Mouse (Mus musculus) heart, postnatal 25 days (tissue): Measurements from ENCODE around the gene Fbxw9. TPM values are rescaled to one million over a fixed set of nuclear protein-coding genes. Genes with fewer than 3 reads are reported as not detected.
A peak's percentile ranks its signal among the peaks of the same experiment; 100 is the strongest.

Source experiments
- DNase-seq: peaks from one replicate; pipeline ENCODE4 v3.0.0; 2022; ENCODE audit warnings: low spot score
- intact Hi-C: fragments of 180-260 bp; cut with DNase I; formaldehyde crosslinking; loops from one replicate; pipeline ENCODE4 v1.15.1; 2025
- total RNA-seq, 2 experiments: library from RNA; stranded (reverse); gene quantifications; 2 replicates each; pipeline ENCODE4 v1.2.3; 2021

Gene Fbxw9
- total RNA-seq = 1 to 10 TPM; 3.5 to 4.6 TPM

GRCm38 (mm10) chr8:85059879-85060616 is at the start of gene Fbxw9:
Gene Fbxw9 (plus strand): TSS chr8:85060055.
- intact Hi-C loops = no loop called here
- peak; percentile 75 for DNase-seq

GRCm38 (mm10) chr8:85011242-85011641 is 48.6 kb upstream of the Fbxw9 start:
- DNase-seq = no peak
- intact Hi-C loops = no loop called here

- DNase-seq = no peak
- intact Hi-C loops = no loop called here
These were observed 46.5 kb upstream of the Fbxw9 start for GRCm38 (mm10) chr8:85013230-85013840.

GRCm38 (mm10) chr8:85014431-85014830 is 45.4 kb upstream of the Fbxw9 start, which contains the start of gene Best2:
Gene Best2 (minus strand): TSS chr8:85014531.
- no peak for DNase-seq
- intact Hi-C loops = no loop called here

- no peak for DNase-seq
- intact Hi-C loops = no loop called here
These were observed 43.1 kb upstream of the Fbxw9 start for GRCm38 (mm10) chr8:85016724-85017123.

GRCm38 (mm10) chr8:85017209-85017608 is 42.6 kb upstream of the Fbxw9 start:
- intact Hi-C loops = no loop called here
- no peak for DNase-seq

- intact Hi-C loops = no loop called here
- DNase-seq = no peak
These were observed 38.3 kb upstream of the Fbxw9 start for GRCm38 (mm10) chr8:85021514-85022055.

GRCm38 (mm10) chr8:85023846-85024245 is 36.0 kb upstream of the Fbxw9 start:
- no peak for DNase-seq
- intact Hi-C loops = no loop called here

- peak; percentile 65 for DNase-seq
- intact Hi-C loops = no loop called here
These were observed 34.5 kb upstream of the Fbxw9 start, which contains the start of gene Asna1 for GRCm38 (mm10) chr8:85025098-85025932. Gene Asna1 (minus strand): TSS chr8:85025281.

- intact Hi-C loops = no loop called here
- peak; percentile 95 for DNase-seq
These were observed 33.0 kb upstream of the Fbxw9 start, which contains the start of gene Trir for GRCm38 (mm10) chr8:85026670-85027515. Gene Trir (plus strand): TSS chr8:85026823.

GRCm38 (mm10) chr8:85027516-85027855 is 32.4 kb upstream of the Fbxw9 start:
- intact Hi-C loops = no loop called here
- DNase-seq = no peak

GRCm38 (mm10) chr8:85027922-85028321 is 31.9 kb upstream of the Fbxw9 start:
- no peak for DNase-seq
- intact Hi-C loops = no loop called here

- no peak for DNase-seq
- intact Hi-C loops = no loop called here
These were observed 30.6 kb upstream of the Fbxw9 start for GRCm38 (mm10) chr8:85029271-85029670.

GRCm38 (mm10) chr8:85032622-85033311 is 27.1 kb upstream of the Fbxw9 start:
- intact Hi-C loops = no loop called here

GRCm38 (mm10) chr8:85033867-85034266 is 26.0 kb upstream of the Fbxw9 start:
- intact Hi-C loops = no loop called here

More at GRCm38 (mm10) chr8:85032622-85033311, 27.1 kb upstream of the Fbxw9 start:
- DNase-seq = no peak

GRCm38 (mm10) chr8:85034764-85035163 is 25.1 kb upstream of the Fbxw9 start:
- intact Hi-C loops = no loop called here

More at GRCm38 (mm10) chr8:85033867-85034266, 26.0 kb upstream of the Fbxw9 start:
- DNase-seq = no peak

GRCm38 (mm10) chr8:85035165-85035727 is 24.6 kb upstream of the Fbxw9 start:
- intact Hi-C loops = no loop called here
- DNase-seq = no peak

More at GRCm38 (mm10) chr8:85034764-85035163, 25.1 kb upstream of the Fbxw9 start:
- DNase-seq = no peak

GRCm38 (mm10) chr8:85035728-85036310 is 24.0 kb upstream of the Fbxw9 start:
- no peak for DNase-seq
- intact Hi-C loops = no loop called here
